Mouse (Mus musculus) gastrocnemius, adult 2 months (tissue): Measurements from ENCODE around the gene Rbm20. TPM values are rescaled to one million over a fixed set of nuclear protein-coding genes. Genes with fewer than 3 reads are reported as not detected.

Experiments
- DNase-seq: peaks from one replicate; pipeline ENCODE4 v3.0.0; 2022
- H3K27ac ChIP-seq: fragments of 200-600 bp; 2 replicates; pipeline ENCODE4 v1.8.1; 2022; ENCODE audit warnings: mild to moderate bottlenecking
- H3K4me3 ChIP-seq: fragments of 200-600 bp; 2 replicates; pipeline ENCODE4 v1.8.1; 2022; ENCODE audit warnings: mild to moderate bottlenecking, moderate library complexity
- CTCF ChIP-seq: fragments of 200-600 bp; IDR thresholded peaks from 2 replicates; pipeline ENCODE4 v1.8.1; 2022; ENCODE audit warnings: antibody characterized with exemption, mild to moderate bottlenecking, moderate library complexity
- intact Hi-C: fragments of 180-260 bp; cut with DNase I; formaldehyde crosslinking; loops from one replicate; pipeline ENCODE4 v1.15.1; 2025
- total RNA-seq, 2 experiments: library from RNA; stranded (reverse); gene quantifications; 2 replicates each; pipeline ENCODE4 v1.2.3; 2021

Rbm20 gene
- total RNA-seq, 2 experiments from 2014 or later: 72.6 to 73.2 TPM

DNA sequence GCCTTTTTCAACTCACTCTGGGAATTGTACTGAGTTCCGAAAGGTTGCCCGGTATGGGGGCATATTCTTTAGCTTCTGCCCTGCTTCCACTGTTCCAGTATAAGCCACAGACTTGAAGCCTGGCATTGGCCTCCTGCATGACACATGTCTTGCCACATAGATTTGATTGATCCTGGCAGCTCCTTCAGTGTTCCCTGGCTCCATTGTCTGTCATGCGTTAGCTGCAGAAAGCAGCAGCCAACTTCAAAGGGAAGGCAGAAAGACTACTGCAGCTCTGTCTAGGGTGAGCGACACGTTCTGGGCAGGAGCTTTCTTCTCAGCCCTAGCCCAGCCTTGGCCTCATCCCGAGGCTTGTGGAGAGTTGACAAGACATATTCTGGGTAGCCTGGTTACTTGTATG lies 162.7 kb downstream of the Rbm20 start:
- no peak for TF ChIP-seq CTCF
- intact Hi-C loops: loop anchor here (5.0 kb wide), 2 partner anchors 68 to 87 kb away; no protein-coding TSS in a partner anchor
- DNase-seq: no peak
- no peak overlapping the region for H3K4me3 ChIP-seq
- H3K27ac ChIP-seq: no peak overlapping the region

DNA sequence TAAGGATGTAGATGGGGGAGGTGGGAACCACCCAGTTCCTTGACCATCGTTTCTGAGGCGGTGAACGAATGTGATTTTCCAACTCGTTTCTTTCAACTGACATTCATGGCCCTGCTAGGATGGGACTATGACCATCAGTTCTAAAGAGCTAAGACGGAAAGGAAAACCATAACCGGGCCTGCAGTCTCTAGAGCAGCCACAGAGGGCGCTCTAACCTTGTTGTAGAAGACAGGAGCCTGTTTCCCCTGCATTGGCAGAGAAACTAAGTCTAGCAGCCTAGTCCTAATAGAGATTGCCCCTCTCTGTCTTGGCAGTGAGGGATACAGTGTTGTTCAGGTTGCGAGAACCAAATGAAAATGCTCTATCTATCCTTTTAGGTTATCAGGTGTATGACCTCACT lies 164.8 kb downstream of the Rbm20 start:
- H3K4me3 ChIP-seq: no peak overlapping the region
- intact Hi-C loops: loop anchor here (2.0 to 5.0 kb wide), 2 partner anchors 63 to 85 kb away; no protein-coding TSS in a partner anchor
- peak; percentile 69 for DNase-seq
- H3K27ac ChIP-seq: no peak overlapping the region
- TF ChIP-seq CTCF: peak; percentile 71

DNA sequence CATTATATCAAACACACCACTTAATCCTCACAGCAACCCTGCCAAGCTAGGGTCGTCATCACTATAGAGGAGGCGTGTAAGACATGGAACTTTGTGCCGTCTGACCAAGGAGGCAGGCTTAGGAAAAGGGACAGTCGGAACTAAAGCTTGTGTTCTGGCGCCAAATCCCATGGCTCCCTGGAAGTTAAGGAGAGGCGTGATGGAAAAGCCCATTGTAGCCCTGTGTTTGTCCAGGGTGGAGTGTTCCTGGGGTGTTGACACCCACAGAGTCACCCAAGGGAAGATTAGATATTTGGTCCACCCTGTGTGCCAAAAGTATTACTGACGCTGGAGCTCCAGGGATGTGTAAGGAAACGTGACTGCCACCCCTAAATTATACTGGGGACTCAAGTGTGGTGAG lies 166.9 kb downstream of the Rbm20 start:
- no peak for TF ChIP-seq CTCF
- intact Hi-C loops: loop anchor here (2.0 to 5.0 kb wide), 2 partner anchors 61 to 83 kb away; no protein-coding TSS in a partner anchor
- Histone ChIP-seq H3K27ac (no peak overlapping the region), H3K4me3 (no peak overlapping the region)
- DNase-seq: no peak

DNA sequence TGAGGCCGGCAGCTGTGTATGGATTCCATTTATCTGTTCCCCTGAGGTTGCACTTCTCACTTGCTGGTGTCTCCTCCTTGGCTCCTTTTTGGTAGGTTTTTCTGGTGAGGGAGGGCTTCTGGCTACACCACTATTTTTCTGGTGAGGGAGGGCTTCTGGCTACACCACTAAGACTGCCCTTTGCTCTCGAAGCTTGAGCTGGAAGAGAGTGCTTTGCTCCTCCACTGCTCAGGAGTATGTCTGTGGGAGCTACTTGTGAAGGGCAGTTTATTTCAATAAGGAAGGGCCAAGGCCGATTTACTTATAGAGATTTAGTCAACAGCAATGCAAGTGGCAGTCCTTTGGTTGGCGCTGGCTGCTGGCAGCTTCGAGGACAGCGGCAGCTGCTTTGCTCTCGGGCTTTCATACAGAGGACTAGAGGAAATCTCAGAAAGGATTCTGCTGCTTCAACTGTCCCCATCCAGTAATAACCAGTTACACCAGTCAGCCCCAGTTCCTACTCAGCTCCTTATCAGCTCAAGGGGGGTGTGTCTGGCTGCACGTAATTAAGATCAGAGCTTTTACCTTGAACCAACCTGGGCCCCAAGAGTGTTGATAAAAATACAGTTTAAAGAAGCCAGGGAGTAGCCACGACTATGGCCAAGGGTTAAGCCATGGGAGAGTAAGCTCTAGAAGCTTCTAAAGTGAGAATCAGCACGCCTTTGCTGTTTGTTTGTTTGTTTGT lies 171.3 kb downstream of the Rbm20 start:
- Histone ChIP-seq H3K4me3 (no peak overlapping the region), H3K27ac (peak overlapping the region; percentile 71)
- intact Hi-C loops: loop anchor here (2.0 kb wide), 1 partner anchor 16 kb away; no protein-coding TSS in a partner anchor
- TF ChIP-seq CTCF: no peak
- no peak for DNase-seq

DNA sequence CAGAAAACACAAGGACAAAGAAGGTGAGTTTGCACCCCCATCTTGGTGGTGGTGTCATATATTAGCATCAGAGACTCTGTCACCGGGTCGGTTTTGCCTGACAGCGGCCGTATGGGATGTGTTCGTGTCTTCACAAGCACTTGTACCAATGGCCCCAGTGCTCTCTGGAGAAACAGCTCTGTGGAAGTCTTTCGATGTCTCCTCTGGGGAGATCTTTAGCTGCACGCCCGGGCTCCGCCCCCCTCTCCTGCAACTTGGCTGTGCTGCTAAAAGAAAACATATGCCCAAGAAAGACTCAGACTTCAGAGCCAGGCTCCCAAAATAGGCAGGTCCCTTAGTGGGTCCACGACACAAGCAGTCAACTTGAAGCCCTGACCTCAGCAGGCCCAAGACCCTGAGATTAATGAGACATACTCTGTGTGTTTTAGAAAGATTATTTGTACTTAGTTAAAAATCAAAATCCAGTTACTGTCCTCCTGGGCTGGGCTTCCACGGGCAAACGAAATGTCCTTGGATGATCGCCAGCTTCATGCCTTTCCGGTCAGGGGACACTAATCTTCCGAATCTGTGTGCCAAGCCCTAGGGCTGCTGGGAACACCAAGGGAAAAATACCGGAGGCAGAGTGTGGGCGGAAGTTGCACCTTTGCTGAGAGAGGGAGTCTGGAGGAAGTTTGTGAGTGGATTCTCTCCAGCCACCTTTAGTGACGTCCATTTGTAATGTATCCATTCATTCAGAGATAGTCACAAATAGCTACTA lies 173.2 kb downstream of the Rbm20 start:
- peak overlapping the region; percentile 64 for H3K4me3 ChIP-seq
- TF ChIP-seq CTCF: no peak
- peak overlapping the region; percentile 94 for H3K27ac ChIP-seq
- intact Hi-C loops: no loop called here
- DNase-seq: peak; percentile 89

DNA sequence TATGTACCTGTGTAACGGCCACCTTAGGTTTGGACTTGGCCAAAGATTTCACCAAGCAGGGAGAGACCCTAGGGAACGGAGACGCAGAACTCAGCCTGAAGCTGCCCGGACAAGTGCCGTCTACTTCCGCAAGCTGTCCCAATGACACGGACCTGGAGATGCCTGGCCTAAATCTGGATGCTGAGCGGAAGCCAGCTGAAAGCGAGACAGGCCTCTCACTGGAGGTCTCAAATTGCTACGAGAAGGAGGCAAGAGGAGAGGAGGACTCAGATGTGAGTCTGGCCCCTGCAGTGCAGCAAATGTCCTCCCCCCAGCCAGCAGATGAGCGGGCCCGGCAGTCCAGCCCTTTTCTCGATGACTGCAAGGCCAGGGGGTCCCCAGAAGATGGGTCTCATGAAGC lies 174.2 kb downstream of the Rbm20 start:
- H3K4me3 ChIP-seq: peak overlapping the region; percentile 64
- TF ChIP-seq CTCF: no peak
- H3K27ac ChIP-seq: peak overlapping the region; percentile 94
- intact Hi-C loops: no loop called here
- peak; percentile 88 for DNase-seq

DNA sequence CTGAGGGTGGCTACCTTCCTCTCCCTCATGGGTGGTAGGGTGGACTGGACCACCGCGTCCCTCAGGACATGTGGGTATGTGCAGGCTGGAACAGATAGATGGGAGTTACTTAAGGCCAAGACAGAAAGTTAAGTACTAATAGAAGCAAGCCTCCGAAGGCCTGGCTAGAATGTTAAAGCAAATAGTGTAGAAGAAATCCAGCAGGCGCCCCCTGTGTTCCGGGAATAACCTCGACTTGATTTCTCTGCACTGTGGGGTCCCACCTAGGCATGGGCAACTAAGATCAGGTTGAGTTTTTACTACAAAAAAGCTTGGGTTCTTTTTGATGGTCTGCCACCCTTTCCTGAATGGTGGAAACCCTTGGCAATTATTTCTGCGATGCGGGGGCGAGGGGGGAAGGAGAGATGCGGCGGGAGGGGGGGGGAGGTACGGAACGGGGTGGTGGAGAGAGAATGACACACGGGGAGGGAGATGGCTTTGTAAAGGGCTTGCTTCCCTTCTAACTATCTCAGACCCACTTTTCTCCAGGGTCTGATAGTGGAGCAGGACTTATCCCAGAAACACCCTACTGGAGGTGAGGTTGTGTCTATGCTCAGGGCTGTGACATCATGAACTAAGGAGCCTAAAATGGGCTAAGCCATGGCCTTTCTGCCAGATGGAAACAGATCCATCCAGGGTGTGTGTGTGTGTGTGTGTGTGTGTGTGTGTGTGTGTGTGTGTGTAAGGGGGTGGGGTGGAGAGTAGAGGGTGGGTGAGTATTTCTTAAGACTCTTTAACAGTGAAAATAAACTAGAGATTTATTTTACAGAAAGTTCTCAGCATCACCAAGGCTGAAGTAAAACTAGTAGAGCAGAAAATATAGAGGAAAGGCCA lies 175.0 kb downstream of the Rbm20 start:
- peak overlapping the region; percentile 94 for H3K27ac ChIP-seq
- peak overlapping the region; percentile 64 for H3K4me3 ChIP-seq
- intact Hi-C loops: no loop called here
- no peak for TF ChIP-seq CTCF
- no peak for DNase-seq

DNA sequence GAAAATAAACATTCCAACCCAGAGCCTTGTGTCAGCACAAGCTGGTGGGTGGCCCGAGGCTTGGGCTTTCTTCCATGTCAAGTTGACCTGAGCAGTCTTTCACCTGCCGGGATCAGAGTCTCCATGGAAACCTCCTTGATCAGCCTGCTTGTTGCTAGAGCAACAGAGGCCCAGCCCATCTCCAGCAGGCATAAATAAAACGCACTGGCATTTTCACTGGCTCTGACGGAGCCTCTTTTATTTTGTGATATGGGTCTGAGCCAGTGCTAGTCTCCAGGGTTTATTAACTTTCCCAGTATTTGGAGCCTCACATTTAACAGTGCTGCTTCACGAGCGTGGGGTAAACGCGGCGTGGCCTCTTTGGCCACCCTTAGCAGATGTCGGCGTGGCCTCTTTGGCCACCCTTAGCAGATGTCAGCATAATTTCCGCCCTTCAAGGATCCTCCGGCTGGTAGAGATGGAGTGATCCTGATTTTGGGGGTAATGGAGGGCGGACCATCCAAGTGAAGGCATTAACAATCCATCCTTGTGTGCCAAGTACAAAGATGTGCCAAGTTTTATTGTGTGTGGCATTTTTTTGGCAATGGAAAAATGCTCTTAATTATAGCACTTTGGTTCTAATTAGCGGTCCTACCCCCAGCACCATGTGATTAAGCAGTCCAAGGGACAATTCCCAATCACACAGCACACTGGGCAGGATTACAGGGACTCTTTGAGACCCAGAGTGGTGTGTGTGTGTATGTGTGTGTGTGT lies 175.8 kb downstream of the Rbm20 start:
- peak; percentile 48 for DNase-seq

DNA sequence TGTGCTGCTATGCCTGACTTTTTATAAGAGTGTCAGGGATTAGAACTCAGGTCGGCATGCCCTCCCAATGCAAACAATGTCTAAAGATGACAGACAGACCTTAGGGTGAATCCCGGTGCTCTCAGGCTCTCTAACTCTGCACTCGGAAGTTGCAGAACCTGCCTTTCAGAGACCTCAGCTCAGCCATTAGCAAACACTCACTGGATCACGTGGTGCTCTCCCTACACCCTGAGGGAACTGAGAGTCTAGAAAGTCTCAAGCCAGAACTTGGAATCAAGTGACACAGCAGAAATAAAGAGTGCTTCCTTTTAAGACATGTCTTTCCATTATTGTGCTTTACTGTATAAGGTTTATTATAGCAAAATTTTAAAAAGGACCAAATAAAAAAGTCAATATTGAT lies 177.9 kb downstream of the Rbm20 start:
- DNase-seq: no peak
- intact Hi-C loops: no loop called here
- peak overlapping the region; percentile 24; the same call in 1 of the 2 replicates for H3K4me3 ChIP-seq
- peak overlapping the region; percentile 25 for H3K27ac ChIP-seq
- TF ChIP-seq CTCF: no peak

More for the DNA sequence above, 175.8 kb downstream of the Rbm20 start:
- Histone ChIP-seq H3K27ac (peak overlapping the region; percentile 94), H3K4me3 (peak overlapping the region; percentile 64)
- TF ChIP-seq CTCF: no peak
- intact Hi-C loops: no loop called here

DNA sequence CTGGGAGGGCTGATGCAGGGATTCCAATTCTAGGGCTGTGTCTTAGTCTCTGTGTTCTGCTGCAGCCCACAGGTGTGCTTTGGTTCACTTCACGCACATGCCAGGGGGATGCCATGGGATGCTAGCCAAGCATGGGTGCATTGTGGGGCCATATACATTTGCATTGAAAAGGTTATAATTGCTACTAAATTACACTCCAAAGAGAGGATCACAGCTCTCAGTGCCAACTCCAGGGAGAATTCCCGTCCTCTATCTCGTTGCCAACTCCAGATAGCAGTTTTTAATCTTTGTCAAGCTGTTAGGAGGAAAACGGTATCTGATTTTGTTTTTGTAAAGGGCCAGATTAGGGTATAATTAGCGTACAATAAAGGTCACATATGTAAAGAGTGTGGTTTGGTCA lies 178.7 kb downstream of the Rbm20 start:
- intact Hi-C loops: loop anchor here (2.0 kb wide), 1 partner anchor 47 kb away; no protein-coding TSS in a partner anchor
- Histone ChIP-seq H3K27ac (peak overlapping the region; percentile 25; the same call in 1 of the 2 replicates), H3K4me3 (no peak overlapping the region)
- no peak for TF ChIP-seq CTCF
- DNase-seq: no peak

DNA sequence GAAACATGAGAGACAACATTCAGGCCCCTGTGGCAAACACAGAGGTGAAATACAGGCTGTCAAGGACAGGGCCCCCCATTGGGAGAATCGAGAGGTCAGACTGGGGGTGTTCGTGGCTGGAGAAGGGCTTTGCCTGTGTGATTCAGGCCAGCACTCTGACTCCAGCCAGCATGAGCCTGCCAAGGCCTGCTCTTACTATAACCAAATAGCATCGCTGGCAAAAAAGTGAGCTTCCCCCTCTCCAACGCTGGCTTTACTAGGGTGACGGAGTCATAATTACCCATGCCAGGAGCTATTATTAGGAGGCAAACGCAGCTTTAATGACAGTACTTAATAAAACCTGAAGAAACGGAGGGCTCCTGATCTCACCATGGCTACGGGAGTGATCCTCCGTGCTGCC lies 179.7 kb downstream of the Rbm20 start:
- TF ChIP-seq CTCF: no peak
- intact Hi-C loops: loop anchor here (2.0 kb wide), 1 partner anchor 46 kb away; no protein-coding TSS in a partner anchor
- Histone ChIP-seq H3K27ac (peak overlapping the region; percentile 90), H3K4me3 (peak overlapping the region; percentile 57)
- peak; percentile 83 for DNase-seq
